Mouse (Mus musculus): ENCODE data around the gene Btbd9. TPM values are rescaled to one million over a fixed set of nuclear protein-coding genes. Genes with fewer than 3 reads are reported as not detected.

The Btbd9 gene
- total and polyA plus RNA-seq, 2 experiments from 2014 or later, result 85.5 to 138 TPM

DNA sequence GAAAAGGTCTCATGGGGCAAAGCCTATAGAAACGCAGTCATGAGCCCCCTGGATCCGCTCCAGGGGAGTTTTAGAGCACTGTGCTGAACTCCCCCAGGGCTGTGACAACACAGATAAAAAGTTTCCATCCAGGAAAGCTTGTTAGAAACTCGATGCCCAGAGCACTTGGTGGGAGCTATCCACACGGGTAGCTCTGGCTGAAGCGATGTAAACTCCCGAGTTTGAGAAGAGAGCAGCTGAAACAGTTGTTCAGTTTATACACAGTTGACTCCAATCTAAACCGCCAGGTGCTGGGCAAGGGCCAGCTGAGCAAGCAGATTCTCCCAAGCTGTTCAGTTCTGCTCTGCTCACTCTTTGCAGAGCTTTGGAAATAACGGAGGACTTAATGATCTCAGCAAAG, 37.2 kb downstream of the Btbd9 start:
- WGBS, result 38% methylated on average over 8 of the region's 8 CpGs
- Histone ChIP-seq H3K4me1 (ENCODE audit: insufficient read depth, low read length) (no peaks in the 10 kb centered on the region), H3K4me3 (ENCODE audit: low read depth, low read length) (no peak overlapping the region), H3K4me2 (ENCODE audit: low read depth, low read length, poor library complexity, severe bottlenecking) (no peak overlapping the region), H3K27ac (ENCODE audit: low read depth, low read length) (no peak overlapping the region), H3K9ac (replicated peaks; ENCODE audit: low read length, poor library complexity, severe bottlenecking) (no peak overlapping the region), H3K9me3 (ENCODE audit: low read length) (no peaks in the 10 kb centered on the region), H3K36me3 (ENCODE audit: insufficient read depth, low read length) (no peaks in the 10 kb centered on the region), H3K27me3 (ENCODE audit: insufficient read depth, low read length) (no peaks in the 10 kb centered on the region)
- DNase-seq (ENCODE audit: low spot score) (peak; percentile 40), ATAC-seq (ENCODE audit: low FRiP score) (no peak)
- no peak for TF ChIP-seq CTCF (IDR thresholded peaks at IDR 0.05)

- Histone ChIP-seq H3K27me3 (ENCODE audit: insufficient read depth, low read length) (no peaks in the 10 kb centered on the region), H3K27ac (ENCODE audit: low read depth, low read length) (no peak overlapping the region), H3K4me3 (ENCODE audit: low read depth, low read length) (no peak overlapping the region), H3K9me3 (ENCODE audit: low read length) (no peaks in the 10 kb centered on the region), H3K36me3 (ENCODE audit: insufficient read depth, low read length) (no peaks in the 10 kb centered on the region), H3K4me2 (ENCODE audit: low read depth, low read length, poor library complexity, severe bottlenecking) (no peak overlapping the region), H3K4me1 (ENCODE audit: insufficient read depth, low read length) (no peaks in the 10 kb centered on the region), H3K9ac (replicated peaks; ENCODE audit: low read length, poor library complexity, severe bottlenecking) (no peak overlapping the region)
- no peak for ATAC-seq (ENCODE audit: low FRiP score)
- WGBS, result 43% methylated on average over 5 of the region's 5 CpGs
- TF ChIP-seq CTCF (IDR thresholded peaks at IDR 0.05), result no peak
- no peak for DNase-seq (ENCODE audit: low spot score)
Measured at GRCm38 (mm10) chr17:30536651-30537050, 39.6 kb downstream of the Btbd9 start.

DNA sequence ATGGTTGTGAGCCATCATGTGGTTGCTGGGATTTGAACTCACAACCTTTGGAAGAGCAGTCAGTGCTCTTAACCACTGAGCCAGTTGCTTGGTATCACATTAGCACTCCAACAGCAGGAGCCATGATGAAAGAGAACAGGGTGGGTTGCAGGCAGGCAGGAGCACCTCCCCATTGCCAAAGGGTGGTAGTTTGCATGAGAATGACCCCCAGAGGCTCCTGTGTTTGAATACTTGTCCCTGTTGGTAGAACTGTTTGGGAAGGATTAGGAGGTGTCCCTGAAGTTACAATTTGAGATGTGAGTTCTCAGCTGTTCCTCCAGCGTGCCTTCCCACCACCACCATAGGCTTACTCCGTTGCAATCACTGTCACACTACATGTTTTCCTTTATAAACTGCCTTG, 43.2 kb downstream of the Btbd9 start:
- H3K9me3 ChIP-seq (ENCODE audit: low read length), result no peaks in the 10 kb centered on the region
- no peak for TF ChIP-seq CTCF (IDR thresholded peaks at IDR 0.05)
- DNase-seq (ENCODE audit: low spot score) (no peak), ATAC-seq (ENCODE audit: low FRiP score) (no peak)
- no peak overlapping the region for H3K4me3 ChIP-seq (ENCODE audit: low read depth, low read length)
- no peak overlapping the region for H3K9ac ChIP-seq (replicated peaks; ENCODE audit: low read length, poor library complexity, severe bottlenecking)
- no peak overlapping the region for H3K27ac ChIP-seq (ENCODE audit: low read depth, low read length)
- 91% methylated on average over 2 of the region's 2 CpGs for WGBS
- no peak overlapping the region for H3K4me2 ChIP-seq (ENCODE audit: low read depth, low read length, poor library complexity, severe bottlenecking)
- no peaks in the 10 kb centered on the region for H3K27me3 ChIP-seq (ENCODE audit: insufficient read depth, low read length)
- no peaks in the 10 kb centered on the region for H3K4me1 ChIP-seq (ENCODE audit: insufficient read depth, low read length)
- H3K36me3 ChIP-seq (ENCODE audit: insufficient read depth, low read length), result no peaks in the 10 kb centered on the region

GRCm38 (mm10) chr17:30530542-30530940, 45.7 kb downstream of the Btbd9 start:
- H3K4me3 ChIP-seq (ENCODE audit: low read depth, low read length), result no peak overlapping the region
- H3K4me2 ChIP-seq (ENCODE audit: low read depth, low read length, poor library complexity, severe bottlenecking), result no peak overlapping the region
- no peaks in the 10 kb centered on the region for H3K27me3 ChIP-seq (ENCODE audit: insufficient read depth, low read length)
- H3K9me3 ChIP-seq (ENCODE audit: low read length), result no peaks in the 10 kb centered on the region
- H3K27ac ChIP-seq (ENCODE audit: low read depth, low read length), result no peak overlapping the region
- no peaks in the 10 kb centered on the region for H3K4me1 ChIP-seq (ENCODE audit: insufficient read depth, low read length)
- H3K36me3 ChIP-seq (ENCODE audit: insufficient read depth, low read length), result peaks cover 5% of the 10 kb centered on the region; the same call in 1 of the 2 replicates
- 51% methylated on average over 4 of the region's 4 CpGs for WGBS
- H3K9ac ChIP-seq (replicated peaks; ENCODE audit: low read length, poor library complexity, severe bottlenecking), result no peak overlapping the region
- TF ChIP-seq CTCF (IDR thresholded peaks at IDR 0.05), result no peak
- DNase-seq (ENCODE audit: low spot score) (no peak), ATAC-seq (ENCODE audit: low FRiP score) (no peak)

DNA sequence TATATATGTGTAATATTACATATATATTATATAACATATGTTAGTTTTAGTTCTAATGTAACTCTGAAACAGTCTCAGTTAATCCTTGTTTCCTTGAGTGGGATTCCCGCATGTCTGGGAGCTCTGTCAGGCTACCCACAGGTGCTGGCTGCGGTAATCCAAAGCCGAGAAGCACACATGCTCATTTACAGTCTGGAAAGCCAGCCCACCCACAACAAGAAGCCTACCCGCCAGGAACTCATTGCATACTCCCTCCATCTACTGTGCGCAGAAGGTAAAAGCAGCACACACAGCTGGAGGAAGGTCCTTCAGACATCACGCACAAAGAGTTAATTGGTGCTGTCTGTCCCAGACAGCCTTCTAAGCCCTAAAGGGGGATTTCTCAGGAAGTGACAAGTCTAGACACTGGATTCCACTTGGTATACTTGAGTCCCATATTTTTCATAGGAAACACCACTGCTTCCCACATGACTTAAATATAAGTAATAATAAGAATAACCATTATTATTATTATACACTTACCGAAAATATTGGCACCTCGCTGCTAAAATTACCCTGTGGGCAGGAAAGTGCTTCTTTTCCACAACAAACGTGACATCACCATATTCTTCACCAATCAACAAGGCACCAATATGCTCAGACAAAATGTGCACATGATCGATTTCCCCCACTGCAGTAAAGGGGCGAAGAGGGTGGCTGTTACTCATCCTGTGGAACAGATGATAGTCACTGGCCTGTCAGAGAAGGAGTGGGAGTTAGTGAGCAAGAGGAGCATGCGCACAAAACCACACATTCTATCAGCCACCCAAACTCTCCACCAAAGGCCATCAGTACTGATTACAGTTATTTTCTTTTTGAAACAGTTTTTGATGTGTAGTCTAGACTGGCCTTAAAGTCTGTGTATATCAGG, 46.4 kb downstream of the Btbd9 start:
- WGBS, result 82% methylated on average over 12 of the region's 12 CpGs
- Histone ChIP-seq H3K36me3 (ENCODE audit: insufficient read depth, low read length) (peaks cover 5% of the 10 kb centered on the region; the same call in 1 of the 2 replicates), H3K9ac (replicated peaks; ENCODE audit: low read length, poor library complexity, severe bottlenecking) (no peak overlapping the region), H3K4me2 (ENCODE audit: low read depth, low read length, poor library complexity, severe bottlenecking) (no peak overlapping the region), H3K27me3 (ENCODE audit: insufficient read depth, low read length) (no peaks in the 10 kb centered on the region), H3K4me1 (ENCODE audit: insufficient read depth, low read length) (no peaks in the 10 kb centered on the region), H3K4me3 (ENCODE audit: low read depth, low read length) (no peak overlapping the region), H3K27ac (ENCODE audit: low read depth, low read length) (no peak overlapping the region), H3K9me3 (ENCODE audit: low read length) (no peaks in the 10 kb centered on the region)
- no peak for TF ChIP-seq CTCF (IDR thresholded peaks at IDR 0.05)
- ATAC-seq (ENCODE audit: low FRiP score) (no peak), DNase-seq (ENCODE audit: low spot score) (no peak)

Measured in midbrain, postnatal 0 days (tissue).